Mouse (Mus musculus) MEL-GATA-1-ER (cell line): ENCODE data around the gene Zbtb4.
A peak's percentile ranks its signal among the peaks of the same experiment; 100 is the strongest.

Experiments used
- DNase-seq: peaks from one replicate; pipeline ENCODE4 v3.0.0-alpha.2; 2012; ENCODE audit warnings: low read depth; ENCODE audit errors: extremely low read depth

Zbtb4 gene

GRCm38 (mm10) chr11:69763551-69763950, 2.2 kb upstream of the Zbtb4 start:
- no peak for DNase-seq

GRCm38 (mm10) chr11:69766126-69766609, 456 bp downstream of the Zbtb4 start:
- no peak for DNase-seq

GRCm38 (mm10) chr11:69766872-69767624, 1.3 kb downstream of the Zbtb4 start:
- no peak for DNase-seq

- DNase-seq: no peak
Measured at GRCm38 (mm10) chr11:69767625-69767909, 1.9 kb downstream of the Zbtb4 start.

GRCm38 (mm10) chr11:69774961-69775360, 9.2 kb downstream of the Zbtb4 start:
- no peak for DNase-seq

GRCm38 (mm10) chr11:69775716-69776115, 10.0 kb downstream of the Zbtb4 start:
- DNase-seq: no peak

GRCm38 (mm10) chr11:69776488-69776887, 10.8 kb downstream of the Zbtb4 start:
- DNase-seq: no peak

- no peak for DNase-seq
Measured at GRCm38 (mm10) chr11:69777504-69778257, 12.0 kb downstream of the Zbtb4 start.

GRCm38 (mm10) chr11:69778258-69778982, 12.7 kb downstream of the Zbtb4 start:
- DNase-seq: no peak

- DNase-seq: no peak
Measured at GRCm38 (mm10) chr11:69778985-69779384, 13.3 kb downstream of the Zbtb4 start.

GRCm38 (mm10) chr11:69781828-69782227, 16.1 kb downstream of the Zbtb4 start:
- no peak for DNase-seq

GRCm38 (mm10) chr11:69784793-69785272, 19.1 kb downstream of the Zbtb4 start:
- peak; percentile 86 for DNase-seq

- DNase-seq: no peak
Measured at GRCm38 (mm10) chr11:69787306-69787705, 21.6 kb downstream of the Zbtb4 start.

GRCm38 (mm10) chr11:69789431-69789830, 23.7 kb downstream of the Zbtb4 start:
- DNase-seq: no peak

- DNase-seq: no peak
Measured at GRCm38 (mm10) chr11:69791420-69791819, 25.7 kb downstream of the Zbtb4 start.

GRCm38 (mm10) chr11:69793429-69793828, 27.7 kb downstream of the Zbtb4 start:
- DNase-seq: no peak

GRCm38 (mm10) chr11:69795168-69795982, 29.7 kb downstream of the Zbtb4 start, which contains the start of gene Chrnb1:
Gene Chrnb1, minus strand, starts transcription at chr11:69795943.
- peak; percentile 98 for DNase-seq

- no peak for DNase-seq
Measured at GRCm38 (mm10) chr11:69795983-69796435, 30.3 kb downstream of the Zbtb4 start.

- DNase-seq: no peak
Measured at GRCm38 (mm10) chr11:69797924-69798323, 32.2 kb downstream of the Zbtb4 start.

GRCm38 (mm10) chr11:69799394-69800137, 33.9 kb downstream of the Zbtb4 start:
- peak; percentile 74 for DNase-seq
